Mouse (Mus musculus) natural killer cell, adult 2 months (primary cell): ENCODE results near the gene Aatf.
A peak's percentile ranks its signal among the peaks of the same experiment; 100 is the strongest.

Source experiments
- DNase-seq, 2 experiments: peaks; one replicate each; pipeline ENCODE4 v3.0.0; 2022; ENCODE audit warnings: low spot score in 2 of 2

Gene Aatf

DNA sequence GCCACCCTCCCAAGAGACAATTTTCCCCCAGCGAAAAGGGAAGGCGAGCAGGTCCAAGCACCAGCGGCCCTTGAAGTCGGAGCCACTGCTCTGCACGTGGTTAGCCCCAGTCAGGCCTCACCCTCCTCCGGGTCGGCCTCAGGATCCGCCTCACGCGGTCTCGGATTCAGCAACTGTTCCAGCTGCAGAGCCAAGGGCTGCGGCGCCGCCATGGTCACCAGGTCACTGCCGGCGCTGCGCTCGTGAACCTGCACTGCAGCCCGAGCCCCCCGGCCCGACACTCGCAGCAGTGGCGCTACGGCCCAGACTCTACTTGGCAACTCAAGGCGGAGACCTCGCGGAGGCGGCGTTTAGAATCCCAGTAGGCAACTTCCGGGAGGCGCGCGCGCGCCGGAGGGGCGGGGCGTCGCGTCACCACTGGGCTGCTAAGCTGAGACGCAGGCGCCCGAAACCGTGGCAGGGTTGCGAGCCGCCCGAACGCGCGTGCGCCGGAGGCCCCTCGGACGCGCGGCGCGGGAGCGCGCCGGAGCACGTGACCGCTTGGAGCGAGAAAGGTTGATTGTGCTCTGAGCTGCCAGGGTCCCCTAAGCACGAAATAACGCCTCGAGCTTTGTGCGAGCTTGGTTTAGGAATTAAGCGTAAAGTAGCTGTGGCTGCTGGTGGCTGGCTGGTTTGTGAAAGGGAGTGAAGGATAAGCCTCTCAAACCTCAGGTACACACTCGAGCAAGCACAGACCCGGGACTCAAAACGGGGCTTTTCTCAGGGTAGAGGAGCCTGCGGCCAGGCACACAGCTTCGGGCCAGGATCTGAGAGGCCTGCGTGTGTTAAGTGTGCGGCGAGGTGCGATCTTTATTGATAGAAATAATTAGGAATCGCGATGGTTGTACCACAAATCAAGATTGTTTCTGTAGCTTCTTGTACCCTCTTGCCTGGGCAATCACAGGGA is at the start of gene Aatf:
Aatf (minus strand) TSS at position 352 of the 946 bp plus-strand sequence.
- peak; percentile 92 to 95 for DNase-seq

DNA sequence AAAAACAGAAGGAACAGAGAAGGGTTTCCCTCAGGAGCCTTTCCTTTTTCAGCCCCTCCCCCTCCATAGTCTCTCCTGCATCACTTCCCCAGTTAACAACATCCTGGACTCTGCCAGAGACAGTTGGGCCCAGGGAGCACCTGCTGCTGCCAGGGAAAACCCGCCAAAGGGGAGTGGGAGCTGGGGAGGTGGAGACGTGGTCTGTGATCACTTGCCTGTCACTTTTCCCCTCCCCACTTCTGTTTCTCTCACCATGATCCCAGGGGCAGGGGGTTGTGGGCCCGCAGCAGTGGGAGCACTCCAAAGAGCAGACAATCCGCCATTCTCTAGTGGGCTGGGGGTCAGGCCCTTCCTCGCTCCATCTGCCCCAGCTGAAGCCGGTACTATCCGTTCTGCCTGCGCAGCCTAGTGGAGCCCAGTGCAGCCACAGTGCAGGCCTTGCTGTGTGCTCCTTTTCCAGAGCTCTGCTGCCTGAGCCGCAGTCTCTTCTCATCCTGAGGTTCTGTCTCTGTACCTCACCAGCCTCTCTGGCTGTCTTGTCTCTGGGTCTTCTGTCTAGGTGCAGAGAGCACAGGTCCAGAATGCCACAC is 49.5 kb upstream of the Aatf start:
- DNase-seq = no peak

DNA sequence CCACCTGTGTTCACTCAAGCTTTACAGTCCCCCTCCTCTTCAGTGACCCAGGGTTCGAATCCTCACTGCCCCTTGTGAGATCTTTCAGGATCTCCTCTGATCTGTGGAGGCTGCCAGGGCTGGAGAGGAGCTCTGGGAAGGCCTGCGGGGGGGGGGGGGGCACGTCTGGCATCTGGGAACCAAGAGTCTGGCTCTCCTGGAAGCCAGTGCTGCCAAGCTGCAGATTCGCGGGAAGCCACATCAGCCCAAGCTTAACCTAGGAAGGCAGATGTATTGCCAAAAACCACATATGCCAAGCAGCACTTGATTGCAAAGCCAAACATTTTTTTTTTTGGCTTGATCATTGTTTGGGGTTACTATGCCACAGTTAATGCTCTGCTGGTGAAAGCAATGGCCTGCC is 48.2 kb upstream of the Aatf start:
- no peak for DNase-seq

DNA sequence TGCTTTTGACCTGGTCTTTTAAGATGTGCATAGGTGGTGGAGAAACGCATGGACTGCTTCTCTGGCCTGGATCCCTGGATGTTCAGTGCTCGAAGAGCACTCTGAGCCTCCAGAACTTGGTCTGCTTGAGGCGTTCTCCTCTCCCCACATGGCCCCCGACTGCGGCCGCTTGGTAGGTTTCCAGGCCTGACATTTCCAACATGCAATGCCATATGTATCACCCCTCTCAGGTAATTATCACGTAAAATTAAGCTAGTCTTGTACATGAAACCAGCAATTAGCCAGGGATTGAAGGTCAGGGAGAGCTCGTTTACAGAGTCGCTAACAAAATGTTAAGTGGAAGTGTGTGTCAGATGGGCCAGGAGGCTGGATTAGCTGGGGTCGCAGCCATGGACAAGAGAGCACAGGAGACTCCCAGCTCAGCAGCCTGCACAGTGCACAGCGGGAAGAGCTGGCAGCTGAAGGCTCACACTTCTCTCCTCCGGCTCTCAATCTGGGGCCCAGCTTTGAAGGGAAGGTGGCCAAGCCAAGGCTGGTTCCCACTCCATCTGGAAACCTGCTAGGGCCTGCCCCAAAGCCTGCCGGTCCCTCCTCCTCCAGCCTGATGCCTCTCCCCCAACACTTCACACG is 40.6 kb upstream of the Aatf start:
- DNase-seq = no peak

DNA sequence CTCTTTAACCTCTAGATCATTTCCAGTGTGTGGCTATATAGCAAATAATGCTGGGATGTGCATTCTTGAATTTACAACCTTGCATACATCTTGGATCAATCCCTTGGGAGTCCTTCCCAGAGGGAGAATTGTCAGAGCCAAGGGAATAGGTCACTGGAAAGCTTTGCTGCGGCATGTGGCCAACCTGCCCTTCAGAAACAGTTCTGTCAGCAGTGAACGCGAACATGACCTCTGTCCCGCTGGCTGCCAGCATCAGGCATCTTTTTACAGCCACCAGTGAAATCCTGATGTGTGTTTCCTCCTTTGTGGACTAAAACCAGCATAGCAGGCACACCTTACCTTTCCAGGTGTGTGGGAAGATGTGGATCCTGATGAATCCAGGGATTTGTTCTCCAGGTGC is 38.0 kb upstream of the Aatf start:
- DNase-seq = no peak

DNA sequence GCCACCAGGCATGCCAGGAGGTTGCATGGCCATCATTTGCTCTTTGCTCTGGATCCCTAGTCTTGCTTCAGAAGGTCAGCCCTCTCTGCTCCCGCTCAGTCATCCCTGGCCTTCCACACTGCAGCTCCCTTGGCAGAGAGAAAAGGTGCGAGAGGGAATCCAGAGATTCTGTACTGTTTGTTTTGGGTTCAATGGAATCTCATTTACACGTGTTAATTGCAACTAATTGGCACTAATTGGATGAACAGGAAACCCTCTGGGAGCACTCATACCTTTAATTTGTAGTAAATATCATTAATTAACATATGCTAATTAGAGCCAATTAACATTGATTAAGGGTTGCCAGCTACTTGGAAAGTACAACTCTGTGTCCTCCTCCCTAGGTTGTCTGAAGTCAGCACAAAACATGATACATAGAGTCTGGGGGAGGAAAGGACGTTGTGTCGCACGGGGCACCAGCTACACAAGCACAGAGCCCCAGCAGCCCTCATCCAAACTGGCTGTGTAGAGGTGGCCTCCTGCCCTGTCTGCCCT is 36.0 kb upstream of the Aatf start:
- DNase-seq = no peak

DNA sequence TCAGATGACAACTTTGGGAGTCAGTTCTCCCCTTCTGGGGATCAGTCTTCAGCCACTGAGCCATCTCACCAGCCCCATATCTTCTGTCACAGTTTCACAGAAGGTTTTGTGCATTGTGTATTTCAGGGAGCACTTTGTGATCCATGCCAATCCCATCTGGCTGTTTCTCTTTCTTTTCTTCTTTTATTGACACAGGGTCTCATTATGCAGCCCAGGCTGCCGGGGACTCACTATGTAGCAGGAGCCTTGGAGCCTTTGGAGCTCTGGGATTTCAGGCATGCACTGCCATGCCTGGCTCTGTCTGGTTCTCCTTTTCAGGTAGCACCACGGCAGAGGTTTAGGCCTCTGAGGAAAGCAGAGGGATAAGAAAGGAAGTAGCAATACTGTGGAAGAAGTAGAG is 35.0 kb upstream of the Aatf start:
- no peak for DNase-seq

DNA sequence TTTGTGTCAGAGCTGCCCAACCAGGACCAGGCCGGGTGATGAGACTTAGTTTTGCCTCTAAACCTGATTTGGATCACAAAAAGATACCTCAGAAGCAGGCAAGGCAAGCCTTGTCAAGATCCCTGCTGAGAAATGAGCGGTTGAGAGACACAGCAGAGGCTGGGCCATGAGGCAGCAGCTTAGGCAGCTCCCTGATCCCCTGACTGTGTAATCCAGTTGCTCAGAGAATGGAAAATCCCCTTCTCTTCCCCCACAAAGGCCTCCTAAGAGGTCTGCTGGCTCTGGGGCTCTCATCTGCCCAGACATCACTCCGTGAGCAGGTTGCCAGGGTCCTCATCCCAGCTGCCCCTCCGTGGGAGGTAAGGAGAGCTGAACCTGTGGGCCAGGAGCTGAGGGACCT is 26.7 kb upstream of the Aatf start:
- DNase-seq = no peak

DNA sequence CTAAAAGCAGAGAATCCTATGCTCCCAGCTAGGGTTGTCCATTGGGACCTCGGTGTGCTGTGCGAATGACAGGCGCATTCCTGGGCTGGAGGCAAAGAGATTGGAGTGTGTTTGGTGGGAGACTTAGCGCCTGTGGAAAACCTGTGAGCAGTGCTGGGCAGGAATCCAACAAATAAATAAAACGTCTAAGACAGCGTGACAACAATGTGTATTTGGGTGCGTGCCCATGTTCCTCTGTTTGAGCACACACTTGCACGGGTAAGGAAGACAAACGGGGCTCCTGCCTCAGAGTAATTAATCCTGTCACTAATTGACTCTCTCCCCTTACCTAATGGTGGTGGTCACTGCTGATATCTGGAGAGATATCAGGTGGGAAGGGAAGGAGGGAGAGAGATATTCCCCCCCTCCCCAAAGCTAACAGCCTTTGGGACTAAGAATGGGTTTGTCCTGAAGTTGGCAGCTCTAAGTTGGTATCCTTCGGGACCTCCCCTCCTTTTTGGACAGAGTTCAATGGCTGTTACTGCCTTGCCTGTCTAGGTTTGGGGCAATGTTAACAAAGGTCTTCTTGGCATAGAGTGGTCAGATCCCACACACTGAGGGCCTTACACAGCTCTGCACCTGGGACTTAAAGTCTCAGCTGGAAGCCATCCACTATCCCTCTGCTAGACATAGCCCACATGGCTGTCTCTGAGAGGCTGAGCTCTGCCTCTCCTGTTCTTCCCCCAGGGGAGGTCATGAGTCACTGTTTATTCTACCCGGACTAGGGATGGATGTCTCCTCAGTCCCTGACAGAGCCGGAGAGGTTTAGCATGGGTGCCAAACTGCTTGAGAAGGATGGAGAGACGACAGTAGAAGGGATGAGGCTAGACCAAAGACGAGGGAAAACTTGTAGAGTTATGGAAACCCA is 16.7 kb upstream of the Aatf start:
- DNase-seq = no peak

DNA sequence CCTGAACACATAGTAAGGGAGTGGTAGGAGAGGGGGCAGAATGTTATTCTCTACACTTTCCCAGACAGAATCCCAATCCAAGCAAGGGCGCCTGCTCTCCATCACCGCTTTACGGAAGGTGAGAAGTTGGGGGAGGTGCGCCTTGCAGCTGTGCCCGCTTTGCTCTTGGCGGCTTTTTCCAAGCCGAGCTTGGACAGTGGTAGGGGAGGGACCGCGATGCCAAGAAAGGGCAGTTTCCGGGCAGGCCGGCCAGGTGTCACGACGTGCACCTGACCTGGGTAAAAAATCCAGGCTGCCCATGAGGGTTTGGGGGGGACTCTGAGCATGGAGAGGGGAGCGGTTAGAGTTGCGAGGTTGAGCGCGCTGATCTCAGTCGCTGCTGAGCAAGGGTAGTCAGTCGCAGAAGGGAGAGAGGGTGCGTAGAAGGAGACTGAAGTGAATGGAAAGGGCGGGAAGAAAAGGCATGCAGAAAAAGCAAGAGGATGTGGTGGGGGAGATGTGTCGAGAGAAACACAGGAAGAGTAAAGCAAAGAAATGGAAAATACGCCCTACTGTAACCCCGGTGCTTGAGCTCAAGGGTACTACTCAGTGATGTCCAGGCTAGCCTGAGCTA is 15.9 kb upstream of the Aatf start:
- DNase-seq = no peak

DNA sequence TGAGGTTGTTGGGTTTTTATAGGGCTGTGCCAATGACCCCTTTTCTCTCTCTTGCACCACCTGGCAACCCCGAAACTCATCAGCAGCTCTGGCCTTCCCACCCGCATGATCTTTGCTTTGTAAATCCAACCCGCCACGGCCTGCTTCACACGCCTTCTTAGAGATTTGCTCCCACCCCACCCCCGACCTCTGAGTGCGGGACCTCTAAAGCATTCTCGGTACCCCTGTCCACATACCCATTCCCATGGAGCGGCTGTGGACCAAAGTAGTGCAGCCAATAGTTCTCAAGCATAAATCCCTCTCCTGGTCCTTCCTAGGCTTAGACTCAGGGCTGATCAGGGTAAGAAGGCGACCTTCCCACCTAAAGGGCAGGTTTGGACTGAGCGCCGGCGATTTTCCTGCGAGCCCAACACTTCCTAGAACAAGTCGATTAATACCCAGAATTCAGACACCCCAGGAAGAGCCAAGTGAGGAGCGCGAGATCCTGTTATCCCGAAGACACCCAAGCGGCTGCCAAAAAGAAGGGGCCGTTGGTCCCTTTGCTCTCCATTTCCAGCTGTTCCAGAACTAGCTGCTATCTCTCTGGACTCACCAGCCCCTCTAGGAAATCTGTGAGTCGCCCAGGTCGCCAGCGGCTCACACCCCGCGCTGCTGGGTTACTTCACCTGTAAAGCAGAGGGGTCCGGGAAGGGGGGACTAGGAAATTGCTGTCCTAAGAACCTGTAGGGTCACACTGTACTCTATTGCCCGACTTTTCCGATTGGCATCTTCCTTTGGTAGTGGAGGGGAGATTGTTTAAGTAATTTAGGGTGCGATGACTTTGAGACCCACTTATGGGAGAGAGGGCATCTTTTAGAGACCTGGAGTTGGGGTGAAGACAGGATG is 13.9 kb upstream of the Aatf start:
- no peak for DNase-seq

DNA sequence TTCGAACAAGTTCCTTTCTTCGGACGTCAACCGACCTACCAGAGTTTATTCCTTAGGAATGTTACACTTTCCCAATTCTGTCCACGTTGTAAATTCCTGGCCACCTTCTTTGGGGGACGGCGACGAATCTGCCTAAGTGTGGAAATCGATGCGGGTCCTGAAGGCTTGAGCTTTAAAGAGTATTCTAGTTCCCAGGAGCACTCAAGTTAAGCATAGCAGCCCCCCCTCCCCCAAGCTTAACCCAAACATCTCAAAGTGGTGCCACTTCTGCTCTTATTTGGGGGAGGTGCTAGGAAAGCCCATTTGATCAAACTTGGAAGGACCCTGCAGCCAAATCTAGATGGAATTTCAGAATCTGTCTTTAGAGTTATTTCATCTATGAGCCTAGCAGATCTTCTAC is 13.1 kb upstream of the Aatf start:
- DNase-seq = no peak

DNA sequence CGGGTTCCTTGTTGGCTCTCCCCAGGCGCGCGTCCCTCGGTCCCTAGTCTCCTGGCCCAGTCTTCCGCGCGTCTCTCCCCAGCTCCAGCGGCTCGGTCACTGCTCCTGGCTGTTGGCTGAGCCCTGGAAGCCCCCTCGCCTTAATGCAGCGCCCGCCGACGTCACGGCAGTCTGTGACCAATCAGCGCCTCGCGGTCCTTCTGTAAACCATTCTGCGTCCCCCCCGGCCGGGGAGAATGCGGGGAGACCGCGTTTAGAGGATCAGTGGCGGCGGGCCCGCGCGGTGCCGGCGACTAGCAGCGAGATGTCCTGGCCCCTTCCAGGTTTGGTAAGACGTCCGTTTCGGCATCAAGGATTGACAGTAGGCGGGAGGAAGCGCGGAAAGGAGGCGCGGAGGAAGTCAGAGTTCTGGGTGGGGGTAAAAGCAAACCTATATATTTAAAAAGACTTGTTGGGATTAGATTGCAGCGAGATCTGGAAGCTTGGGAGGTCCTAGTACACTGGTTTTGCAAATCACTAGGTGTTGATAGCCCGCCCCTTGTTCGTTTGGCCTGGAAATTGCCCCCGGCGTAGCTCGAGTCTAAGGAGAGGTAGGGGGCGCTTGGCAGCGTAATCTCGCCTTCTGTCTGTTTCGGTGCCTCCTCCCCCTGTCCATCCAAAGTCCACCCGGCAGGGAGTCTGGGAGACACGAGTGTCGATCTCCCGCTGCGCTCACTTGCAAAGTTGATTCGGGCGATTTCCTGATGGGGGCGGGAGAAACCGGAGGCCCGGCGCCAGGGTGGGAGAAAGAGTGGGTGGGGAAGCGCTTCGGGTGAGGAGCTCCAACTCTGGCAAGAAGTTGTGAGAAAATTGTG is 12.3 kb upstream of the Aatf start, which contains the start of gene Lhx1:
Lhx1 (minus strand) TSS at position 115 of the 854 bp plus-strand sequence.
- no peak for DNase-seq

DNA sequence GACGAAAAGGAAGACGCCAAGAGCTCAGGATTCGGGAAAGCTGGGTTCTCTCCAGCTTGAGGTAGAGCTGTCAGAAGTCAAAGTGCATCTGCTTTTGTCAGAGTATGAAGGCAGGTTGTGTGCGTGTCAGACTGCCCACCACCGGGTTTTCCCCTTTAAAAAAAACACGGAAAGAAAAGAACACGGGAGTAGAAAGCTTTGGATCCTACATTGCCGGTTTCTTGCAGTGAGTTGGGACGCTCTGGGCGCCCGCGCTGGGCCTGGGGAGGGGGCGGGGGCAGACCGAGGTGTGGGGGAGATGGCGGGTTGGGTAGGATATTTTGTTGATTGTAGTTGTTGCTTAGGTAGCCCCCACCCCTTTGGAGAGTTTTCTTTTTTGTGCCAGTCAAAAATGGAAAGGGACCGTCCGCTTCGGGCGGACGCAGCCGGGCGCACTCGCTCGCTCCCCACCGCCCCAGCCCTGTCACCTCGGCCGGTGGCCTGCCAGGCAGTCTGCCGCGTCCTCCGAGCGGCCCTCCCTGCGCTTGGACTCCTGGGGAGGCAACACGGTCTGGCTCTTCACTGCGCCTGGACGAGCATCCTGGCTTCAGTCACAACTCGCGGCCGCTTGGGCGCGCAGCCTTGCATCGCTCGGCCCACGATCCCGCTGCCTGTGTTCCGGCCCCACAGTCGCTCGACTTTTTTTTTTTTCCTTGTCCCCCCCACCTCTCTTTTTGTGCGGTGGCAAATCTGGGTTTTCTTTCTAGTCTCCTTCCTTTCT is 11.4 kb upstream of the Aatf start:
- DNase-seq = no peak

DNA sequence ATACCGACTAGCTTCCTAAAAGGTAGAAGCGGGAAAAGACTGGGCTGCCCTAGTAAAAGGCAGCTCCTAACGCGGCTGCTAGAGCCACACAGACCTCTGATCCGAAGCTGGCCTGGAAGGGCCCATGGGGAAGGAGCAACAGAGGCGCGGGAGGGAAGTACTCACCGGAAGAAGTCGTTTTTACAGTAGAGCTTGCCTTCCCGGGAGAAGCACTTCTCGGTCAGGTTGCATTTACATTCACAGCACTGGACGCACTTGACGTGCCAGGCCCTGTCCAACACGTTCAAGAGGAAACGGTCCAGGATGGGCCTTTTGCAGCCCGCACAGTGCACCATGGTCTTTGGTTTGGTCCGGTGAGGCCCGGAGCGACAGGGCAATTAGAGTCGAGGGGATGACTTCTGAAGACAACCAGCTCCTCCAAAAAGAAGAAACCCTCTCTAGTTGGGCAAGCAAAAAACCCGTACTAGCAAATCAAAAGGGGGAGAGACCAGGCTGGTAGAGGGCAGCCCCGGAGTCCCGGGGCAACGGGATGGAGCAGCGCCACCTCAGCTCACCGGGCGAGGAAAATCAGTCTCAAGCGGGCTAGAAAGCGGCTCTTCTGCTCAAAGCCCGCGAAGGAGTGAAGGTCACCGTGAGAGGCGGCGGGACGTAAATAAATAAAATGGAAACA is 10.7 kb upstream of the Aatf start:
- DNase-seq = no peak

DNA sequence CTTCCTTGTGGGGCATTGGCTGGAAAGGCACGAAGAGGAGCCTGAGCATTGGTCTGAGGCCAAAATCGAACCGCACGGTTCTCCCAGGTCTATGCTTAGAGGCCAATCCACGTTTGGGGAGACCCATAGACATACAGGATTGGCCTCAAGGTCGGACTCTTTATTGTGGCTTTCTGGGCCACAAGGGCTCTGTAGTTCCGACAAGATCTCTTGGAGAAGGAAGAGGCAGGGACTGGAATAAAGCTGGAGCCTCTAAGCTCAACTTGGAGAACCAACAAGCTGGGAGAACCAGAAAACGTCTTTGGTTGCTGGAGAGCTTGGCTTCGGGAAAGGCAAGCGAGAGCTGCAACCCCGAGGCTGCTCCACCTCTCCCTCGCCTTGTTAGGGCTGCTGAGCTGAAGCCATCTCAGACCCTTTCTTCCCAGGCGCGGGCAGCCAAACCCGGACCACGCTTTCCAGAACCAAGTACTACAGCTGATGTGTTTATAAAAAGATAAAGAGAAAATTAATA is 10.1 kb upstream of the Aatf start:
- no peak for DNase-seq

DNA sequence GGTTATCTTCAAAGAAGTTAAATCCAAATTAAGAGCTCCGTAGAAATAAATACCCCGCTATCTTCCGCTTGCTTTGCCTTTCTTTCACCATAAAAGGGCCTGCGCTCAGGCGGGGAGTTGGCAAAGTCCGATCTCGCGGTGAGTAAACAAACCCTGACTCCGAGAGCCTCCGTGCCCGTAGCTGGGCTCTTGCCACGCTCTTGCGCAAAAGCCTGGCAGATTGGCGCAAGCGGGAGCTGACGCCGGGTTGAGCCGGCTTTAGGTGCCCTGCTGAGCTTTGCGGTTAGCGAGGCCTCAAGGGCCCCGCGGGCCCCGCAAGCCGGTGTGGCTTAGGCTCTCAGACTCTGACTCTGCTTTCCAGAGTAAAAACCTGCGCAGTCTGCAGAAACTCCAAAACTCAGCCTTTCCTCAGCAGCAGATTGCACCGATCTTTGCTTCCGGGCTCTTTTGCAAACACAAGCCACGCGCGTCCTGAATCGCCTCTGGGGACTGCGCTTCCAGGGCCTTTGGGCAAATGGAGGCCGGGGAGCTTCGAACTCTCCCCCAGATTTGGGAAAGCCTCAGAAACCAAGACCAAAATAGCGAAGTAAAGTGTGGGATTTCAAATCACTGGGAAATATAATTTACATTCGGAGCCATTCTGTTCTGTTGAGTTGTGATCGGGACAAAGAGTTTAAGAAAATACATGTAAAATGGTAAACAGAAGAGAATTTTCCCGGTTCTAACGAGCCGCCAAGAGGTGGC is 9.4 kb upstream of the Aatf start:
- DNase-seq = no peak
